Mouse (Mus musculus) heart, postnatal 0 days (tissue): ENCODE measurements around the gene Mast4.

ENCODE experiments used
- CTCF ChIP-seq: IDR thresholded peaks from 2 replicates; pipeline ENCODE4 v1.5.1; 2016; ENCODE audit warnings: antibody characterized with exemption, control low read depth, low read depth
- EP300 ChIP-seq: IDR thresholded peaks from 2 replicates; pipeline ENCODE4 v1.6.1; 2016; ENCODE audit warnings: antibody characterized with exemption, low read depth

GRCm38 (mm10) chr13:103079806-103080205 lies 254.5 kb downstream of the Mast4 start:
- TF ChIP-seq CTCF = no peak
- no peak for TF ChIP-seq EP300
